Mouse (Mus musculus): ENCODE measurements around the gene Thrb.

The Thrb gene

GRCm38 (mm10) chr14:17784207-17784806 lies 124.2 kb downstream of the Thrb start:
- DNase-seq (ENCODE audit: low spot score in 2 of 2): no peak

- DNase-seq (ENCODE audit: low spot score in 2 of 2): no peak
Measured at GRCm38 (mm10) chr14:17785370-17785769, 125.3 kb downstream of the Thrb start.

GRCm38 (mm10) chr14:17786249-17786648 lies 126.2 kb downstream of the Thrb start:
- no peak for DNase-seq (ENCODE audit: low spot score in 2 of 2)

- DNase-seq (ENCODE audit: low spot score in 2 of 2): no peak
Measured at GRCm38 (mm10) chr14:17803934-17804602, 144.0 kb downstream of the Thrb start.

- no peak for DNase-seq (ENCODE audit: low spot score in 2 of 2)
Measured at GRCm38 (mm10) chr14:17811051-17811450, 151.0 kb downstream of the Thrb start.

GRCm38 (mm10) chr14:17812414-17812813 lies 152.4 kb downstream of the Thrb start:
- no peak for DNase-seq (ENCODE audit: low spot score in 2 of 2)

- no peak for DNase-seq (ENCODE audit: low spot score in 2 of 2)
Measured at GRCm38 (mm10) chr14:17815103-17815502, 155.0 kb downstream of the Thrb start.

GRCm38 (mm10) chr14:17818086-17818485 lies 158.0 kb downstream of the Thrb start:
- no peak for DNase-seq (ENCODE audit: low spot score in 2 of 2)

- no peak for DNase-seq (ENCODE audit: low spot score in 2 of 2)
Measured at GRCm38 (mm10) chr14:17822754-17823153, 162.7 kb downstream of the Thrb start.

GRCm38 (mm10) chr14:17827401-17827800 lies 167.3 kb downstream of the Thrb start:
- no peak for DNase-seq (ENCODE audit: low spot score in 2 of 2)

- DNase-seq (ENCODE audit: low spot score in 2 of 2): no peak
Measured at GRCm38 (mm10) chr14:17835738-17836137, 175.7 kb downstream of the Thrb start.

GRCm38 (mm10) chr14:17836766-17837165 lies 176.7 kb downstream of the Thrb start:
- no peak for DNase-seq (ENCODE audit: low spot score in 2 of 2)

GRCm38 (mm10) chr14:17845003-17845697 lies 185.1 kb downstream of the Thrb start:
- DNase-seq (ENCODE audit: low spot score in 2 of 2): no peak

GRCm38 (mm10) chr14:17845871-17846270 lies 185.8 kb downstream of the Thrb start:
- no peak for DNase-seq (ENCODE audit: low spot score in 2 of 2)

- no peak for DNase-seq (ENCODE audit: low spot score in 2 of 2)
Measured at GRCm38 (mm10) chr14:17846700-17847099, 186.6 kb downstream of the Thrb start.

GRCm38 (mm10) chr14:17847211-17847610 lies 187.2 kb downstream of the Thrb start:
- no peak for DNase-seq (ENCODE audit: low spot score in 2 of 2)

- no peak for DNase-seq (ENCODE audit: low spot score in 2 of 2)
Measured at GRCm38 (mm10) chr14:17850355-17850754, 190.3 kb downstream of the Thrb start.

- DNase-seq (ENCODE audit: low spot score in 2 of 2): no peak
Measured at GRCm38 (mm10) chr14:17852236-17852635, 192.2 kb downstream of the Thrb start.

GRCm38 (mm10) chr14:17859790-17860385 lies 199.8 kb downstream of the Thrb start:
- no peak for DNase-seq (ENCODE audit: low spot score in 2 of 2)

- no peak for DNase-seq (ENCODE audit: low spot score in 2 of 2)
Measured at GRCm38 (mm10) chr14:17862651-17863050, 202.6 kb downstream of the Thrb start.

GRCm38 (mm10) chr14:17863701-17864320 lies 203.8 kb downstream of the Thrb start:
- no peak for DNase-seq (ENCODE audit: low spot score in 2 of 2)

GRCm38 (mm10) chr14:17868326-17868725 lies 208.3 kb downstream of the Thrb start:
- no peak for DNase-seq (ENCODE audit: low spot score in 2 of 2)

All from urinary bladder, postnatal 4 days (tissue).